Mouse (Mus musculus): ENCODE data around the gene Grpr. TPM values are rescaled to one million over a fixed set of nuclear protein-coding genes. Genes with fewer than 3 reads are reported as not detected.

The Grpr gene
- 0.24 and 0.41 TPM in 2 replicates for polyA plus RNA-seq (2012; rRNA removed)

DNA sequence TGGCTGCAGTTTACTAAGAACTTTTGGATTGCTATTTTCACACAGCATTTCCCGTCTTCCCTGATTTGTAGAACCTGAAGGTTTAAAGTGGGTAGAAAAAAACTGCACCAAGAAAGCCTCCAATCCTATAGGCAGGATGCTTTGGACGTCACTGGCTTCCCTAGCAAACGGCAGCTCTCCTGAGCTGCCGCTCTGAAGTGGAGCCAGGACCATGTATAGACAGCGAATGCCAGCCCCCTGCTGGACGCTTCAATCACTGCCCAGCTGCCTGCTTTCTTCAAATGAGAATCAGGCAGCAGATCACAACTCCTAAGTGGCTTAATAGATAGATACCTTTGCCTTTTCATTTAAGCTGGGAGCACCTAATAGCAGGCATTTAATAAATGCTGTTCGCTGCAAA is at the start of gene Grpr:
TSS of gene Grpr (minus strand) at position 12 of the 400 bp plus-strand sequence.
- H3K36me3 ChIP-seq (ENCODE audit: control insufficient read depth, insufficient read depth, low read length): no peaks in the 10 kb centered on the region
- 17% methylated on average over 7 of the region's 7 CpGs for WGBS
- H3K27me3 ChIP-seq (ENCODE audit: control insufficient read depth, insufficient read depth, low read length): no peaks in the 10 kb centered on the region
- no peaks in the 10 kb centered on the region for H3K4me1 ChIP-seq (ENCODE audit: control insufficient read depth, insufficient read depth, insufficient read length, low read length)
- TF ChIP-seq POLR2A (IDR thresholded peaks at IDR 0.05; ENCODE audit: low read depth, low read length) (no peak), CTCF (IDR thresholded peaks at IDR 0.05; ENCODE audit: extremely low read depth, insufficient read length, insufficient replicate concordance, low read depth, low read length) (peak; percentile 42; the same call in 1 of the 2 replicates)
- H3K4me3 ChIP-seq (ENCODE audit: low read depth, low read length): no peak within 1 kb of the TSS
- H3K27ac ChIP-seq (ENCODE audit: insufficient read depth, low read depth, low read length): no peak within 1 kb of the TSS

DNA sequence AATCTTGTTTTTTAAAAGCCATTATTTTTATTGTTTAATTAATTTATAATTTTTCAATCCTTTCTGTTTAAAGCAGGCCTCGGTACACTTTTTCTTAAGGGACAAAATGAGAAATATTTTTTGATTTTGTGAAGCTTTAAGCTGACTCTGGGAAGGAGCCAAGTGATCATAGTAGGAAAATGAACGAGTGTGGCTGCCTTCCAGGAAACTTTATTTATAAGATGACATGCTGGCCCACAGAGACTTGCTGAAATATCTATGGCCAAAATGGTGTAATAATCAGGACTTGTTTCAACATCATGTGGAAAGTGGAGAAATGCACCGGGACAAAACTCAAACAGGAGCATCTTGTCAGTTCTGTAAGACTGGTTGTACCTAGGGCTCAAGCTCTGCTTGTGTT is 11.0 kb upstream of the Grpr start:
- TF ChIP-seq POLR2A (IDR thresholded peaks at IDR 0.05; ENCODE audit: low read depth, low read length) (no peak), CTCF (IDR thresholded peaks at IDR 0.05; ENCODE audit: extremely low read depth, insufficient read length, insufficient replicate concordance, low read depth, low read length) (no peak)
- H3K4me3 ChIP-seq (ENCODE audit: low read depth, low read length): no peak overlapping the region
- 73% methylated on average over 3 of the region's 3 CpGs for WGBS
- no peak overlapping the region for H3K27ac ChIP-seq (ENCODE audit: insufficient read depth, low read depth, low read length)
- H3K36me3 ChIP-seq (ENCODE audit: control insufficient read depth, insufficient read depth, low read length): no peaks in the 10 kb centered on the region
- H3K4me1 ChIP-seq (ENCODE audit: control insufficient read depth, insufficient read depth, insufficient read length, low read length): no peaks in the 10 kb centered on the region
- H3K27me3 ChIP-seq (ENCODE audit: control insufficient read depth, insufficient read depth, low read length): no peaks in the 10 kb centered on the region

- Histone ChIP-seq H3K27me3 (ENCODE audit: control insufficient read depth, insufficient read depth, low read length) (no peaks in the 10 kb centered on the region), H3K36me3 (ENCODE audit: control insufficient read depth, insufficient read depth, low read length) (no peaks in the 10 kb centered on the region), H3K4me1 (ENCODE audit: control insufficient read depth, insufficient read depth, insufficient read length, low read length) (no peaks in the 10 kb centered on the region), H3K27ac (ENCODE audit: insufficient read depth, low read depth, low read length) (no peak overlapping the region), H3K4me3 (ENCODE audit: low read depth, low read length) (no peak overlapping the region)
- 59% methylated on average over 5 of the region's 5 CpGs for WGBS
- no peak for TF ChIP-seq CTCF (IDR thresholded peaks at IDR 0.05; ENCODE audit: extremely low read depth, insufficient read length, insufficient replicate concordance, low read depth, low read length)
- no peak for TF ChIP-seq POLR2A (IDR thresholded peaks at IDR 0.05; ENCODE audit: low read depth, low read length)
These were observed 2.4 kb downstream of the Grpr start for GRCm38 (mm10) chrX:163547042-163547441.

DNA sequence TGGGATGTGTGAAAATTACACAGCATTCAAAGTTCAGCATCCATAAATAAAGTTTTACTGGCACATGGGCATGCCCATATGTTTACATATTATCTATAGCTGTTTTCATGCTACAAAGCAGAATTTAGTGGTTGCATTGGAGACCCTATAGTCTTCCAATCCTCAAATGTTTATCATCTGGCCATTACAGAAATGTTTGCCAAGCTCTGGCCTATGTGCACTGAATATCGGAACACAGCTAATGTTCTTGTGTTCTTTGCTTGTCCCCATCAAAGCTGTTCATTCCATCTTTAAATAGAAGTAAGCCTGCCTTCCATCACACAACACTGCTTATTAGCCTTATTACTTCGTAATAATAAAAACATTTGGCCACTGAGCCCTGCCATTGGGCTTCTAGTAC is 16.6 kb downstream of the Grpr start:
- H3K27ac ChIP-seq (ENCODE audit: insufficient read depth, low read depth, low read length): no peak overlapping the region
- no peaks in the 10 kb centered on the region for H3K4me1 ChIP-seq (ENCODE audit: control insufficient read depth, insufficient read depth, insufficient read length, low read length)
- WGBS: 65% methylated on average over 2 of the region's 2 CpGs
- no peak overlapping the region for H3K4me3 ChIP-seq (ENCODE audit: low read depth, low read length)
- H3K27me3 ChIP-seq (ENCODE audit: control insufficient read depth, insufficient read depth, low read length): no peaks in the 10 kb centered on the region
- H3K36me3 ChIP-seq (ENCODE audit: control insufficient read depth, insufficient read depth, low read length): no peaks in the 10 kb centered on the region
- TF ChIP-seq CTCF (IDR thresholded peaks at IDR 0.05; ENCODE audit: extremely low read depth, insufficient read length, insufficient replicate concordance, low read depth, low read length) (no peak), POLR2A (IDR thresholded peaks at IDR 0.05; ENCODE audit: low read depth, low read length) (no peak)

- WGBS: 35% methylated on average over 4 of the region's 4 CpGs
- Histone ChIP-seq H3K36me3 (ENCODE audit: control insufficient read depth, insufficient read depth, low read length) (no peaks in the 10 kb centered on the region), H3K27me3 (ENCODE audit: control insufficient read depth, insufficient read depth, low read length) (no peaks in the 10 kb centered on the region), H3K27ac (ENCODE audit: insufficient read depth, low read depth, low read length) (no peak overlapping the region), H3K4me1 (ENCODE audit: control insufficient read depth, insufficient read depth, insufficient read length, low read length) (no peaks in the 10 kb centered on the region), H3K4me3 (ENCODE audit: low read depth, low read length) (no peak overlapping the region)
- TF ChIP-seq POLR2A (IDR thresholded peaks at IDR 0.05; ENCODE audit: low read depth, low read length): no peak
- no peak for TF ChIP-seq CTCF (IDR thresholded peaks at IDR 0.05; ENCODE audit: extremely low read depth, insufficient read length, insufficient replicate concordance, low read depth, low read length)
These were observed 30.4 kb downstream of the Grpr start for GRCm38 (mm10) chrX:163518963-163519541.

DNA sequence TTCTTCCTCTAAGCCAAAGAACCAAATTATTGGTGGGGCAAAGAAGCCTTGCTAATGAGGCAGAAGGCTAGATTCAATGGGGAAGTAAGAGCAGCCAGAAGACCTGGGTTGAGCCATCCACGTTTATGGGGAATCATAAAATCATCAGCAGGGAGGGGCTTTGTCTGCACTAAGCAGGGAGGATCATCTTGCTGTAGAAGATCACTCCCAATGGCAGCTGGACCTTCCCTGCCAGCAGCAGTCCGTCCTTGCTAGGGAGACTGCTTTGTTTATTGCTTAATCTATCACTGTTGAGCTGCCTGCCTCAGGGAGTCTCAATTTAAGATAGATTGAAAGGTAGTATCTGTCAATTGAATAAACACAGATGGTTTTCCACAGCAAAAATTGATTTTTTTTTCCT is 37.7 kb downstream of the Grpr start:
- no peak overlapping the region for H3K4me3 ChIP-seq (ENCODE audit: low read depth, low read length)
- no peak for TF ChIP-seq CTCF (IDR thresholded peaks at IDR 0.05; ENCODE audit: extremely low read depth, insufficient read length, insufficient replicate concordance, low read depth, low read length)
- TF ChIP-seq POLR2A (IDR thresholded peaks at IDR 0.05; ENCODE audit: low read depth, low read length): no peak
- H3K27me3 ChIP-seq (ENCODE audit: control insufficient read depth, insufficient read depth, low read length): no peaks in the 10 kb centered on the region
- no peak overlapping the region for H3K27ac ChIP-seq (ENCODE audit: insufficient read depth, low read depth, low read length)
- 13% methylated on average over 2 of the region's 2 CpGs for WGBS
- no peaks in the 10 kb centered on the region for H3K36me3 ChIP-seq (ENCODE audit: control insufficient read depth, insufficient read depth, low read length)
- no peaks in the 10 kb centered on the region for H3K4me1 ChIP-seq (ENCODE audit: control insufficient read depth, insufficient read depth, insufficient read length, low read length)

GRCm38 (mm10) chrX:163502088-163502487 is 47.4 kb downstream of the Grpr start:
- H3K36me3 ChIP-seq (ENCODE audit: control insufficient read depth, insufficient read depth, low read length): no peaks in the 10 kb centered on the region
- TF ChIP-seq CTCF (IDR thresholded peaks at IDR 0.05; ENCODE audit: extremely low read depth, insufficient read length, insufficient replicate concordance, low read depth, low read length): no peak
- TF ChIP-seq POLR2A (IDR thresholded peaks at IDR 0.05; ENCODE audit: low read depth, low read length): no peak
- H3K4me3 ChIP-seq (ENCODE audit: low read depth, low read length): no peak overlapping the region
- no peaks in the 10 kb centered on the region for H3K4me1 ChIP-seq (ENCODE audit: control insufficient read depth, insufficient read depth, insufficient read length, low read length)
- H3K27me3 ChIP-seq (ENCODE audit: control insufficient read depth, insufficient read depth, low read length): no peaks in the 10 kb centered on the region
- 40% methylated on average over 3 of the region's 3 CpGs for WGBS
- H3K27ac ChIP-seq (ENCODE audit: insufficient read depth, low read depth, low read length): no peak overlapping the region

Other genes starting within 250 kb of the Grpr start
- gene Rnf138rt1, start 211.7 kb upstream of the Grpr start, polyA plus RNA-seq (2012; rRNA removed): not detected in 2 replicates

All from small intestine, adult 2 months (tissue).